Mouse (Mus musculus): ENCODE data around the gene Tmem151a.

Tmem151a gene

GRCm38 (mm10) chr19:5113783-5114182 is 28.5 kb upstream of the Tmem151a start:
- H3K27me3 ChIP-seq (ENCODE audit: insufficient read depth, low read length): peaks cover 4% of the 10 kb centered on the region
- no peak for TF ChIP-seq POU5F1 (IDR thresholded peaks at IDR 0.05; ENCODE audit: borderline replicate concordance, low read length)
- TF ChIP-seq CTCF (conservative IDR thresholded peaks at IDR 0.05; ENCODE audit: low read length): no peak
- no peak for TF ChIP-seq NANOG (IDR thresholded peaks at IDR 0.05; ENCODE audit: borderline replicate concordance, low read length)
- peaks cover 47% of the 10 kb centered on the region for H3K36me3 ChIP-seq (ENCODE audit: insufficient read depth, low read length)
- peaks cover 43% of the 10 kb centered on the region for H3K4me1 ChIP-seq (replicated peaks; ENCODE audit: low read depth, low read length)
- H3K9me3 ChIP-seq (ENCODE audit: low read length): no peaks in the 10 kb centered on the region
- no peak overlapping the region for H3K4me3 ChIP-seq (replicated peaks; ENCODE audit: low read length)

GRCm38 (mm10) chr19:5109659-5110453 is 24.5 kb upstream of the Tmem151a start:
- Histone ChIP-seq H3K4me3 (replicated peaks; ENCODE audit: low read length) (peak overlapping the region; percentile 37; the same call in 1 of the 2 replicates), H3K9me3 (ENCODE audit: low read length) (no peaks in the 10 kb centered on the region), H3K4me1 (replicated peaks; ENCODE audit: low read depth, low read length) (peaks cover 63% of the 10 kb centered on the region), H3K27me3 (ENCODE audit: insufficient read depth, low read length) (no peaks in the 10 kb centered on the region), H3K36me3 (ENCODE audit: insufficient read depth, low read length) (peaks cover 60% of the 10 kb centered on the region)
- no peak for TF ChIP-seq NANOG (IDR thresholded peaks at IDR 0.05; ENCODE audit: borderline replicate concordance, low read length)
- TF ChIP-seq POU5F1 (IDR thresholded peaks at IDR 0.05; ENCODE audit: borderline replicate concordance, low read length): no peak
- peak; percentile 85 for TF ChIP-seq CTCF (conservative IDR thresholded peaks at IDR 0.05; ENCODE audit: low read length)

GRCm38 (mm10) chr19:5108702-5109101 is 23.4 kb upstream of the Tmem151a start:
- Histone ChIP-seq H3K4me1 (replicated peaks; ENCODE audit: low read depth, low read length) (peaks cover 59% of the 10 kb centered on the region), H3K9me3 (ENCODE audit: low read length) (no peaks in the 10 kb centered on the region), H3K4me3 (replicated peaks; ENCODE audit: low read length) (peak overlapping the region; percentile 37; the same call in 1 of the 2 replicates), H3K27me3 (ENCODE audit: insufficient read depth, low read length) (no peaks in the 10 kb centered on the region), H3K36me3 (ENCODE audit: insufficient read depth, low read length) (peaks cover 70% of the 10 kb centered on the region)
- TF ChIP-seq POU5F1 (IDR thresholded peaks at IDR 0.05; ENCODE audit: borderline replicate concordance, low read length) (no peak), CTCF (conservative IDR thresholded peaks at IDR 0.05; ENCODE audit: low read length) (no peak), NANOG (IDR thresholded peaks at IDR 0.05; ENCODE audit: borderline replicate concordance, low read length) (no peak)

- peak overlapping the region; percentile 37; the same call in 1 of the 2 replicates for H3K4me3 ChIP-seq (replicated peaks; ENCODE audit: low read length)
- TF ChIP-seq CTCF (conservative IDR thresholded peaks at IDR 0.05; ENCODE audit: low read length): peak; percentile 43
- TF ChIP-seq NANOG (IDR thresholded peaks at IDR 0.05; ENCODE audit: borderline replicate concordance, low read length): no peak
- no peak for TF ChIP-seq POU5F1 (IDR thresholded peaks at IDR 0.05; ENCODE audit: borderline replicate concordance, low read length)
- peaks cover 70% of the 10 kb centered on the region for H3K36me3 ChIP-seq (ENCODE audit: insufficient read depth, low read length)
- H3K4me1 ChIP-seq (replicated peaks; ENCODE audit: low read depth, low read length): peaks cover 54% of the 10 kb centered on the region
- H3K27me3 ChIP-seq (ENCODE audit: insufficient read depth, low read length): no peaks in the 10 kb centered on the region
- H3K9me3 ChIP-seq (ENCODE audit: low read length): no peaks in the 10 kb centered on the region
These were observed 22.9 kb upstream of the Tmem151a start for GRCm38 (mm10) chr19:5108271-5108575.

GRCm38 (mm10) chr19:5107556-5108270 is 22.4 kb upstream of the Tmem151a start:
- Histone ChIP-seq H3K4me1 (replicated peaks; ENCODE audit: low read depth, low read length) (peaks cover 53% of the 10 kb centered on the region), H3K27me3 (ENCODE audit: insufficient read depth, low read length) (no peaks in the 10 kb centered on the region), H3K36me3 (ENCODE audit: insufficient read depth, low read length) (peaks cover 72% of the 10 kb centered on the region), H3K4me3 (replicated peaks; ENCODE audit: low read length) (0 out of 2 replicates have a peak overlapping the region, but pooled peaks have one; percentile 93), H3K9me3 (ENCODE audit: low read length) (no peaks in the 10 kb centered on the region)
- TF ChIP-seq POU5F1 (IDR thresholded peaks at IDR 0.05; ENCODE audit: borderline replicate concordance, low read length) (no peak), CTCF (conservative IDR thresholded peaks at IDR 0.05; ENCODE audit: low read length) (no peak), NANOG (IDR thresholded peaks at IDR 0.05; ENCODE audit: borderline replicate concordance, low read length) (no peak)

GRCm38 (mm10) chr19:5106731-5107191 is 21.4 kb upstream of the Tmem151a start, which contains the start of gene Rab1b:
TSS of gene Rab1b (minus strand) at chr19:5107072.
- peak within 1 kb of the TSS; percentile 93 for H3K4me3 ChIP-seq (replicated peaks; ENCODE audit: low read length)
- peaks cover 58% of the 10 kb centered on the region for H3K4me1 ChIP-seq (replicated peaks; ENCODE audit: low read depth, low read length)
- no peak for TF ChIP-seq POU5F1 (IDR thresholded peaks at IDR 0.05; ENCODE audit: borderline replicate concordance, low read length)
- no peak for TF ChIP-seq CTCF (conservative IDR thresholded peaks at IDR 0.05; ENCODE audit: low read length)
- TF ChIP-seq NANOG (IDR thresholded peaks at IDR 0.05; ENCODE audit: borderline replicate concordance, low read length): no peak
- no peaks in the 10 kb centered on the region for H3K9me3 ChIP-seq (ENCODE audit: low read length)
- H3K27me3 ChIP-seq (ENCODE audit: insufficient read depth, low read length): no peaks in the 10 kb centered on the region
- peaks cover 75% of the 10 kb centered on the region for H3K36me3 ChIP-seq (ENCODE audit: insufficient read depth, low read length)

- Histone ChIP-seq H3K4me3 (replicated peaks; ENCODE audit: low read length) (peak overlapping the region; percentile 93), H3K9me3 (ENCODE audit: low read length) (no peaks in the 10 kb centered on the region), H3K4me1 (replicated peaks; ENCODE audit: low read depth, low read length) (peaks cover 62% of the 10 kb centered on the region), H3K27me3 (ENCODE audit: insufficient read depth, low read length) (no peaks in the 10 kb centered on the region), H3K36me3 (ENCODE audit: insufficient read depth, low read length) (peaks cover 75% of the 10 kb centered on the region)
- TF ChIP-seq POU5F1 (IDR thresholded peaks at IDR 0.05; ENCODE audit: borderline replicate concordance, low read length) (no peak), NANOG (IDR thresholded peaks at IDR 0.05; ENCODE audit: borderline replicate concordance, low read length) (no peak), CTCF (conservative IDR thresholded peaks at IDR 0.05; ENCODE audit: low read length) (no peak)
These were observed 20.7 kb upstream of the Tmem151a start for GRCm38 (mm10) chr19:5106074-5106473.

Data from E14TG2a.4 (cell line).